ENCODE assay signal across 10 mouse cellular contexts in genomic region chr7:16044531-16044930, GRCm38 (mm10). TPM values are rescaled to one million over a fixed set of nuclear protein-coding genes. Genes with fewer than 3 reads are reported as not detected.
A peak's percentile ranks its signal among the peaks of the same experiment; 100 is the strongest.
DNase-seq lines count a peak whose midpoint lies in the region; ATAC-seq and TF ChIP-seq lines count a peak whose summit lies in the region.
"Had no signal": no experiment of that assay in that cellular context is flagged by ENCODE, and none has a peak within 500 bp of the region (broad histone marks: within the 10 kb centered on the region; RNA-seq: fewer than 3 reads in every experiment).

No protein-coding gene starts in this region.

- H3K79me2 ChIP-seq in heart, adult 2 months (replicated peaks; ENCODE audit: control insufficient read depth, insufficient read depth, low read length), result peaks cover 5% of the 10 kb centered on the region; the same call in 1 of the 2 replicates

- no peak for TF ChIP-seq POLR2A in heart, adult 2 months (IDR thresholded peaks at IDR 0.05; ENCODE audit: insufficient read depth, low read depth, low read length)

- no peaks in the 10 kb centered on the region; the same call in 1 of the 2 replicates for H3K36me3 ChIP-seq in heart, adult 2 months (ENCODE audit: control insufficient read depth, insufficient read depth, low read length)
- no peaks in the 10 kb centered on the region for H3K36me3 ChIP-seq in heart, embryonic 16.5 days (ENCODE audit: control insufficient read depth, insufficient read depth)

- TF ChIP-seq CTCF in heart, adult 2 months (IDR thresholded peaks at IDR 0.05), result no peak

- no peak for DNase-seq in heart, adult 2 months
- no peak for DNase-seq in heart, postnatal 14 days
- peak; percentile 88 for DNase-seq in NIH3T3 (ENCODE audit: low read depth)
- peak; percentile 74 for DNase-seq in mesoderm, embryonic 11.5 days (ENCODE audit: low read depth, low spot score)
- no peak for DNase-seq in cerebellum, postnatal 36 days
- no peak for DNase-seq in right cerebral cortex, postnatal 25 days
- DNase-seq: kidney, postnatal 25 days had no signal

- 37% methylated on average over 5 of the region's 5 CpGs for WGBS in heart, adult 2 months
- WGBS in heart, embryonic 16.5 days, result 40% methylated on average over 5 of the region's 5 CpGs

- no peak overlapping the region for H3K9ac ChIP-seq in heart, adult 2 months (ENCODE audit: low read depth, low read length)
- no peak overlapping the region for H3K9ac ChIP-seq in heart, embryonic 16.5 days (ENCODE audit: low read length)

- H3K4me2 ChIP-seq in heart, embryonic 16.5 days (ENCODE audit: low read depth, low read length), result no peak overlapping the region

- H3K27ac ChIP-seq in heart, adult 2 months, result peak overlapping the region; percentile 96
- peak overlapping the region; percentile 34 for H3K27ac ChIP-seq in heart, embryonic 16.5 days (ENCODE audit: low read length)

- no peaks in the 10 kb centered on the region for H3K27me3 ChIP-seq in heart, adult 2 months (ENCODE audit: control insufficient read depth, insufficient read depth, low read length)
- no peaks in the 10 kb centered on the region for H3K27me3 ChIP-seq in heart, embryonic 16.5 days (ENCODE audit: control insufficient read depth, insufficient read depth, low read length)

- intact Hi-C loops in heart, adult 2 months (cut with DNase I), result no loop called here
- intact Hi-C loops in heart, postnatal 14 days (cut with DNase I), result no loop called here

- H3K4me1 ChIP-seq in heart, adult 2 months (ENCODE audit: control insufficient read depth, insufficient read depth, low read length), result peaks cover 37% of the 10 kb centered on the region
- H3K4me1 ChIP-seq in heart, embryonic 16.5 days (ENCODE audit: control insufficient read depth, insufficient read depth, low read length), result peaks cover 31% of the 10 kb centered on the region

- ATAC-seq in heart, embryonic 16.5 days (replicated peaks; ENCODE audit: extremely low read depth, insufficient read depth, low FRiP score), result no peak
- ATAC-seq in inflammation-experienced regulatory T-cells, adult 6 months, result no peak

- H3K4me3 ChIP-seq in heart, adult 2 months, result no peak overlapping the region
- H3K4me3 ChIP-seq in heart, embryonic 16.5 days (ENCODE audit: low read length), result no peak overlapping the region

- no peaks in the 10 kb centered on the region for H3K9me3 ChIP-seq in heart, embryonic 16.5 days (replicated peaks; ENCODE audit: control insufficient read depth, low read length)

- no peak for TF ChIP-seq EP300 in heart, adult 2 months (IDR thresholded peaks at IDR 0.05; ENCODE audit: insufficient read depth, low read depth, low read length)

RNA-seq across cellular contexts. Expression of gene Bicra, which starts 3.2 kb away (rescaled TPM):
- 1 to 10 TPM; 5.8 to 7.5 TPM for total RNA-seq in heart, adult 2 months (2021)
- polyA plus RNA-seq in heart, adult 2 months (2012; rRNA removed), result 5.9 and 8.4 TPM in 2 replicates
- 1 to 10 TPM; 9.1 to 9.7 TPM for total RNA-seq in heart, postnatal 14 days (2021)
- polyA plus RNA-seq in heart, embryonic 16.5 days (2015; fragmentation: Nextera tagmentation; extraction: Ambion mirVana), result 4.7 and 4.8 TPM in 2 replicates
- polyA plus RNA-seq in inflammation-experienced regulatory T-cells, adult 6 months (2017; shearing (Covaris generic)), result 1 to 10 TPM; 2.7 to 4.4 (median 4.2) TPM

RNA-seq across cellular contexts. Expression of gene Zfp541, which starts 17.1 kb away (rescaled TPM):
- not detected for total RNA-seq in heart, adult 2 months (2021)
- 0.02 and 0.03 TPM in 2 replicates for polyA plus RNA-seq in heart, adult 2 months (2012; rRNA removed)
- not detected for total RNA-seq in heart, postnatal 14 days (2021)
- polyA plus RNA-seq in heart, embryonic 16.5 days (2015; fragmentation: Nextera tagmentation; extraction: Ambion mirVana), result 0.05 TPM in 1 of 2 replicates, not detected in the other
- polyA plus RNA-seq in inflammation-experienced regulatory T-cells, adult 6 months (2017; shearing (Covaris generic)), result under 1 TPM in 1 of 3 experiments, not detected in 2; 0.07 TPM
- polyA plus RNA-seq: C2C12 had no signal

RNA-seq across cellular contexts. Expression of gene Napa, which starts 53.7 kb away (rescaled TPM):
- 10 to 100 TPM; 74.0 to 95.3 TPM for total RNA-seq in heart, adult 2 months (2021)
- polyA plus RNA-seq in heart, adult 2 months (2012; rRNA removed), result 147 and 165 TPM in 2 replicates
- total RNA-seq in heart, postnatal 14 days (2021), result 10 to 100 TPM; 86.1 to 99.9 TPM
- polyA plus RNA-seq in heart, embryonic 16.5 days (2015; fragmentation: Nextera tagmentation; extraction: Ambion mirVana), result 166 and 168 TPM in 2 replicates
- polyA plus RNA-seq in inflammation-experienced regulatory T-cells, adult 6 months (2017; shearing (Covaris generic)), result 100 to 1,000 TPM; 191 to 298 (median 208) TPM

Comparison
In these comparisons a context has a peak if more than half of its experiments do, and no peak if none do; other contexts are left out.
1. DNase-seq: peak in NIH3T3 (single experiment) and mesoderm, embryonic 11.5 days (single experiment); none in heart, adult 2 months (0 of 2), heart, postnatal 14 days (0 of 2), cerebellum, postnatal 36 days (0 of 2) and right cerebral cortex, postnatal 25 days (single experiment).